Mouse (Mus musculus): ENCODE measurements at regions not wholly inside any gene's neighbourhood (a gene's known extent, or its start where the extent isn't known, plus 50 kb on each side); places are given as distances from the start of the nearest gene placed in this dataset.

DNA sequence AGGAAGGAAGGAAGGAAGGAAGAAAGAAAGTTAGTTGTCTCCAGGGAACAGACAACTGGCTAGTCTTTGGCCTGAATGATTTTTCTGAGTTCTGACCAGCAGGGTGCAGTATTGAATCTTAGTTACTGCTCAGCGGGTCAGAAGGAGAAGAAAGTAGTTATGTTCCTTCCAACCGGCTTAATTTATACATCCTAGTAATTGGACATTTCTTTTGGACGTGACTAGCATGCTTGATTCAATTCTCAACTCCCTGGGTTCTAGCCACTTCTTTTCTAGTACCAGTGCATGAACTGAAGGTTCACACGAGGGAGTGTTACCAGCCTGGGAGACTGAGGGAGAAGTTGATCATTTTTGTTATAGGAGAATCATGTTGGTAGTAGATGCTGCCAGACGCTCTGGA is 269.1 kb upstream of the 4930452B06Rik start:
- DNase-seq, result no peak
